Mouse (Mus musculus) heart, adult 18-20 months (tissue): ENCODE results near the gene Gm15140. TPM values are rescaled to one million over a fixed set of nuclear protein-coding genes. Genes with fewer than 3 reads are reported as not detected.
"Not testable (repeated sequence)": the region's sequence is repeated elsewhere in the genome, so short reads cannot be mapped to it uniquely, and the experiment has no call there.

Experiments used
- DNase-seq, 2 experiments: peaks; one replicate each; pipeline ENCODE4 v3.0.0; 2021 to 2022; ENCODE audit warnings: mixed read lengths in 1 of 2
- long read RNA-seq, 2 experiments: library from polyadenylated mRNA; stranded (forward); transcript quantifications; one replicate each; pipeline ENCODE4 v2.0.0; 2021
- total RNA-seq, 2 experiments: library from RNA; stranded (reverse); gene quantifications; 2 replicates each; pipeline ENCODE4 v1.2.3; 2021

Gene Gm15140
- not detected for total RNA-seq
- long read RNA-seq, experiment 1 = 0 reads
- long read RNA-seq, experiment 2 = 0 reads

- not testable (repeated sequence) for DNase-seq
Observed at GRCm38 (mm10) chrX:154120585-154120984, at the start of gene Gm15140. Gm15140 (minus strand) TSS chrX:154120685.

Other genes with a start within 250 kb of the Gm15140 start
- not detected for gene Samt1, start 108.0 kb downstream of the Gm15140 start, total RNA-seq
- not detected for gene 4921511M17Rik, start 86.9 kb downstream of the Gm15140 start, total RNA-seq
- not detected for gene Gm10057, start 65.6 kb downstream of the Gm15140 start, total RNA-seq
- not detected for gene 4930524N10Rik, start 222.7 kb upstream of the Gm15140 start, total RNA-seq